Mouse (Mus musculus) myocyte (in vitro differentiated cells): ENCODE data around the gene Pnmal2. TPM values are rescaled to one million over a fixed set of nuclear protein-coding genes. Genes with fewer than 3 reads are reported as not detected.

Source experiments
- H3K27me3 ChIP-seq: one replicate; pipeline ENCODE4 v1.6.1; 2011; ENCODE audit not compliant: control insufficient read depth, insufficient read depth, insufficient read length
- H3K36me3 ChIP-seq: one replicate; pipeline ENCODE4 v1.6.1; 2011; ENCODE audit not compliant: control insufficient read depth, insufficient read depth
- H3K4me2 ChIP-seq: one replicate; pipeline ENCODE4 v1.6.1; 2011; ENCODE audit warnings: low read depth, control low read depth
- H3K4me3 ChIP-seq: one replicate; pipeline ENCODE4 v1.5.1; 2011; ENCODE audit warnings: mild to moderate bottlenecking, control low read depth, moderate library complexity
- H3K79me2 ChIP-seq: one replicate; pipeline ENCODE4 v1.6.1; 2011; ENCODE audit not compliant: control insufficient read depth, insufficient read depth
- H3ac ChIP-seq: one replicate; pipeline ENCODE4 v1.6.1; 2011; ENCODE audit not compliant: control insufficient read depth, insufficient read length
- CEBPB ChIP-seq: IDR thresholded peaks from 2 replicates; pipeline ENCODE4 v1.6.1; 2011; ENCODE audit warnings: mild to moderate bottlenecking, moderate library complexity; ENCODE audit not compliant: poor library complexity, insufficient read depth, severe bottlenecking
- E2F4 ChIP-seq: IDR thresholded peaks from one replicate; pipeline ENCODE4 v1.6.1; 2011; ENCODE audit warnings: mild to moderate bottlenecking, control low read depth, moderate library complexity; ENCODE audit not compliant: insufficient read depth
- MAX ChIP-seq: IDR thresholded peaks from one replicate; pipeline ENCODE4 v1.6.1; 2011; ENCODE audit warnings: low read depth, mild to moderate bottlenecking, control low read depth
- MYOD1 ChIP-seq, 3 experiments: IDR thresholded peaks; one replicate each; pipeline ENCODE4 v1.6.1; 2011; ENCODE audit warnings: control low read depth in 2 of 3, low read depth in 2 of 3, mild to moderate bottlenecking in 2 of 3, moderate library complexity in 1 of 3; ENCODE audit not compliant: insufficient read length in 2 of 3, control insufficient read depth in 1 of 3
- MYOG ChIP-seq, 3 experiments: IDR thresholded peaks; one replicate each; pipeline ENCODE4 v1.6.1; 2011; ENCODE audit warnings: control low read depth in 2 of 3, low read depth in 2 of 3, mild to moderate bottlenecking in 2 of 3; ENCODE audit not compliant: insufficient read length in 2 of 3, control insufficient read depth in 1 of 3, insufficient read depth in 1 of 3
- POLR2A ChIP-seq: IDR thresholded peaks from one replicate; pipeline ENCODE4 v1.6.1; 2011; ENCODE audit warnings: low read depth, mild to moderate bottlenecking, control low read depth, moderate library complexity; ENCODE audit not compliant: insufficient read length
- POLR2AphosphoS2 ChIP-seq: IDR thresholded peaks from one replicate; pipeline ENCODE4 v1.6.1; 2011; ENCODE audit warnings: low read depth, control low read depth; ENCODE audit not compliant: insufficient read length
- REST ChIP-seq: IDR thresholded peaks from one replicate; pipeline ENCODE4 v1.6.1; 2011; ENCODE audit warnings: mild to moderate bottlenecking, control low read depth, moderate library complexity; ENCODE audit not compliant: insufficient read depth, insufficient read length
- SRF ChIP-seq: IDR thresholded peaks from one replicate; pipeline ENCODE4 v1.6.1; 2011; ENCODE audit warnings: low read depth; ENCODE audit not compliant: control insufficient read depth, insufficient read length
- TCF12 ChIP-seq: IDR thresholded peaks from one replicate; pipeline ENCODE4 v1.6.1; 2011; ENCODE audit warnings: mild to moderate bottlenecking, control low read depth; ENCODE audit not compliant: poor library complexity, insufficient read depth, severe bottlenecking
- TCF3 ChIP-seq: IDR thresholded peaks from one replicate; pipeline ENCODE4 v1.6.1; 2011; ENCODE audit warnings: low read depth, control low read depth; ENCODE audit not compliant: insufficient read length
- USF1 ChIP-seq: IDR thresholded peaks from one replicate; pipeline ENCODE4 v1.6.1; 2011; ENCODE audit warnings: low read depth, mild to moderate bottlenecking, control low read depth, moderate library complexity
- polyA plus RNA-seq: library from polyadenylated mRNA; unstranded; fragments of >200 nt; fragmentation: generic; extraction: Trizol; gene quantifications from one replicate; pipeline ENCODE4 v1.2.1, GENCODE M21; 2012; ENCODE audit warnings: missing spikeins

The Pnmal2 gene
- polyA plus RNA-seq, 1 experiment = 44.4 TPM

GRCm38 (mm10) chr7:16955712-16956111, 11.2 kb downstream of the Pnmal2 start:
- no peak overlapping the region for H3K4me2 ChIP-seq
- H3K27me3 ChIP-seq = no peaks in the 10 kb centered on the region
- H3K4me3 ChIP-seq = no peak overlapping the region
- H3K79me2 ChIP-seq = no peaks in the 10 kb centered on the region
- no peaks in the 10 kb centered on the region for H3K36me3 ChIP-seq
- TF ChIP-seq REST (no peak), MYOD1 (IDR thresholded peaks at IDR 0.05; ENCODE audit: control insufficient read depth in 1 of 3, insufficient read length in 2 of 3, low read depth in 2 of 3) (peak; percentile 60 to 92 (median 89)), MYOG (IDR thresholded peaks at IDR 0.05; ENCODE audit: control insufficient read depth in 1 of 3, insufficient read depth in 1 of 3, insufficient read length in 2 of 3, low read depth in 2 of 3) (peak; percentile 21 to 84 (median 58)), TCF12 (peak; percentile 66), E2F4 (no peak), TCF3 (peak; percentile 70), POLR2A (no peak)
- H3ac ChIP-seq = no peak overlapping the region

- Histone ChIP-seq H3ac (no peak overlapping the region), H3K79me2 (no peaks in the 10 kb centered on the region), H3K4me2 (peak overlapping the region; percentile 80), H3K27me3 (no peaks in the 10 kb centered on the region), H3K36me3 (no peaks in the 10 kb centered on the region), H3K4me3 (no peak overlapping the region)
- TF ChIP-seq MYOD1 (IDR thresholded peaks at IDR 0.05; ENCODE audit: control insufficient read depth in 1 of 3, insufficient read length in 2 of 3, low read depth in 2 of 3) (peak; percentile 73 to 76 (median 75)), MAX (no peak), MYOG (IDR thresholded peaks at IDR 0.05; ENCODE audit: control insufficient read depth in 1 of 3, insufficient read depth in 1 of 3, insufficient read length in 2 of 3, low read depth in 2 of 3) (peak; percentile 21 to 80 (median 37)), E2F4 (no peak), TCF3 (no peak)
Measured at GRCm38 (mm10) chr7:16956410-16957265, 12.2 kb downstream of the Pnmal2 start.

- Histone ChIP-seq H3ac (no peak within 1 kb of the TSS), H3K36me3 (no peaks in the 10 kb centered on the region), H3K4me3 (no peak within 1 kb of the TSS), H3K4me2 (no peak within 1 kb of the TSS), H3K79me2 (no peaks in the 10 kb centered on the region), H3K27me3 (no peaks in the 10 kb centered on the region)
- TF ChIP-seq USF1 = no peak
- no peak for TF ChIP-seq MYOG (IDR thresholded peaks at IDR 0.05; ENCODE audit: control insufficient read depth in 1 of 3, insufficient read depth in 1 of 3, insufficient read length in 2 of 3, low read depth in 2 of 3)
- no peak for TF ChIP-seq E2F4
- TF ChIP-seq TCF12 = no peak
- TF ChIP-seq MYOD1 (IDR thresholded peaks at IDR 0.05; ENCODE audit: control insufficient read depth in 1 of 3, insufficient read length in 2 of 3, low read depth in 2 of 3) = no peak
- TF ChIP-seq CEBPB = no peak
- TF ChIP-seq POLR2AphosphoS2 = no peak
- TF ChIP-seq TCF3 = no peak
- no peak for TF ChIP-seq SRF
- TF ChIP-seq POLR2A = no peak
- no peak for TF ChIP-seq REST
Measured at GRCm38 (mm10) chr7:16959539-16960187, 15.2 kb downstream of the Pnmal2 start, which contains the start of gene Pnmal1. Pnmal1 (plus strand) TSS chr7:16959679.

- no peak for TF ChIP-seq TCF12
- no peak for TF ChIP-seq E2F4
- no peak for TF ChIP-seq MYOG (IDR thresholded peaks at IDR 0.05; ENCODE audit: control insufficient read depth in 1 of 3, insufficient read depth in 1 of 3, insufficient read length in 2 of 3, low read depth in 2 of 3)
- TF ChIP-seq SRF = no peak
- TF ChIP-seq REST = no peak
- no peak for TF ChIP-seq TCF3
- no peak for TF ChIP-seq POLR2A
- no peak for TF ChIP-seq POLR2AphosphoS2
- TF ChIP-seq MAX = no peak
- no peak for TF ChIP-seq MYOD1 (IDR thresholded peaks at IDR 0.05; ENCODE audit: control insufficient read depth in 1 of 3, insufficient read length in 2 of 3, low read depth in 2 of 3)
- TF ChIP-seq CEBPB = no peak
- TF ChIP-seq USF1 = no peak
- H3K27me3 ChIP-seq = no peaks in the 10 kb centered on the region
- no peaks in the 10 kb centered on the region for H3K36me3 ChIP-seq
- H3K4me2 ChIP-seq = no peak overlapping the region
- no peaks in the 10 kb centered on the region for H3K79me2 ChIP-seq
- no peak overlapping the region for H3K4me3 ChIP-seq
- no peak overlapping the region for H3ac ChIP-seq
Measured at GRCm38 (mm10) chr7:16961678-16962077, 17.2 kb downstream of the Pnmal2 start.
